Mouse (Mus musculus) thymus, postnatal 10 days (tissue): ENCODE results near the gene Adamts3.
A peak's percentile ranks its signal among the peaks of the same experiment; 100 is the strongest.

Source experiments
- DNase-seq, 2 experiments: peaks; one replicate each; pipeline ENCODE4 v3.0.0; 2021; ENCODE audit warnings: low spot score in 2 of 2

Gene Adamts3

GRCm38 (mm10) chr5:89711116-89711859, 171.8 kb downstream of the Adamts3 start:
- no peak for DNase-seq

- DNase-seq: no peak
Measured at GRCm38 (mm10) chr5:89709459-89709858, 173.7 kb downstream of the Adamts3 start.

- no peak for DNase-seq
Measured at GRCm38 (mm10) chr5:89704264-89704663, 178.9 kb downstream of the Adamts3 start.

GRCm38 (mm10) chr5:89701241-89702007, 181.7 kb downstream of the Adamts3 start:
- DNase-seq: no peak

GRCm38 (mm10) chr5:89687826-89688225, 195.3 kb downstream of the Adamts3 start:
- no peak for DNase-seq

- peak in 1 of 2 experiments; percentile 45 for DNase-seq
Measured at GRCm38 (mm10) chr5:89679871-89680536, 203.1 kb downstream of the Adamts3 start.

- DNase-seq: no peak
Measured at GRCm38 (mm10) chr5:89678148-89678547, 205.0 kb downstream of the Adamts3 start.

- DNase-seq: no peak
Measured at GRCm38 (mm10) chr5:89674066-89674848, 208.9 kb downstream of the Adamts3 start.

- DNase-seq: no peak
Measured at GRCm38 (mm10) chr5:89672950-89673349, 210.2 kb downstream of the Adamts3 start.

GRCm38 (mm10) chr5:89654327-89654726, 228.8 kb downstream of the Adamts3 start:
- DNase-seq: no peak

GRCm38 (mm10) chr5:89653862-89654261, 229.3 kb downstream of the Adamts3 start:
- DNase-seq: no peak

- no peak for DNase-seq
Measured at GRCm38 (mm10) chr5:89646940-89647339, 236.2 kb downstream of the Adamts3 start.

GRCm38 (mm10) chr5:89635434-89635833, 247.7 kb downstream of the Adamts3 start:
- no peak for DNase-seq

GRCm38 (mm10) chr5:89631599-89631998, 251.5 kb downstream of the Adamts3 start:
- DNase-seq: no peak
